Comparison of ENCODE assay signal across 8 mouse cellular contexts in genomic region chr17:8487824-8488223, GRCm38 (mm10). TPM values are rescaled to one million over a fixed set of nuclear protein-coding genes. Genes with fewer than 3 reads are reported as not detected.
DNase-seq lines count a peak whose midpoint lies in the region; ATAC-seq and TF ChIP-seq lines count a peak whose summit lies in the region.
"Had no signal": no experiment of that assay in that cellular context is flagged by ENCODE, and none has a peak within 500 bp of the region (broad histone marks: within the 10 kb centered on the region; RNA-seq: fewer than 3 reads in every experiment).

No protein-coding gene starts in this region.

- H3K9ac ChIP-seq in lung, postnatal 0 days (replicated peaks; ENCODE audit: low read depth) = no peak overlapping the region

- no peaks in the 10 kb centered on the region for H3K27me3 ChIP-seq in lung, postnatal 0 days (replicated peaks; ENCODE audit: insufficient read depth, low read length)

- DNase-seq in urinary bladder, postnatal 14 days (ENCODE audit: low spot score) = peak; percentile 41
- DNase-seq in urinary bladder, postnatal 4 days (ENCODE audit: low spot score in 2 of 2) = no peak
- peak; percentile 78 to 86 for DNase-seq in frontal cortex, postnatal 10 days (ENCODE audit: low spot score in 2 of 2)
- peak; percentile 95 for DNase-seq in layer of hippocampus, adult 11-12 months (ENCODE audit: low spot score)
- DNase-seq in lung, postnatal 0 days (ENCODE audit: low spot score) = peak; percentile 52
- DNase-seq in thymus, postnatal 25 days = no peak

- no peaks in the 10 kb centered on the region for H3K36me3 ChIP-seq in lung, postnatal 0 days (ENCODE audit: insufficient read depth, low read length)

- H3K9me3 ChIP-seq in lung, postnatal 0 days (ENCODE audit: low read length) = no peaks in the 10 kb centered on the region

- TF ChIP-seq EP300 in lung, postnatal 0 days (IDR thresholded peaks at IDR 0.05) = no peak

- H3K27ac ChIP-seq in lung, postnatal 0 days (ENCODE audit: low read length) = no peak overlapping the region

- peak; percentile 78 for ATAC-seq in lung, postnatal 0 days
- no peak for ATAC-seq in monocyte, adult 5-6 weeks (replicated peaks; ENCODE audit: insufficient number of reproducible peaks, low FRiP score, low TSS enrichment, poor library complexity, severe bottlenecking)

- no peaks in the 10 kb centered on the region for H3K4me1 ChIP-seq in lung, postnatal 0 days (ENCODE audit: insufficient read depth, low read depth, low read length)

- no peak for TF ChIP-seq CTCF in lung, postnatal 0 days (IDR thresholded peaks at IDR 0.05)

- no peak overlapping the region for H3K4me2 ChIP-seq in lung, postnatal 0 days (replicated peaks; ENCODE audit: low read depth, low read length)

- 38% methylated on average over 12 of the region's 12 CpGs for WGBS in lung, postnatal 0 days

- no peak overlapping the region for H3K4me3 ChIP-seq in lung, postnatal 0 days (ENCODE audit: low read depth, low read length)

RNA-seq across cellular contexts. Expression of gene Pde10a, which starts 37.3 kb away (rescaled TPM):
- 0.86 and 0.89 TPM in 2 replicates for polyA plus RNA-seq in lung, postnatal 0 days (2015; fragmentation: Nextera tagmentation; extraction: Ambion mirVana)
- total RNA-seq in monocyte, adult 5-6 weeks (2017) = 0.29 TPM in 1 of 3 replicates, not detected in the others
- total RNA-seq: neutrophil, adult 5-6 weeks had no signal

RNA-seq across cellular contexts. Expression of gene T, which starts 53.6 kb away (rescaled TPM):
- not detected in 2 replicates for polyA plus RNA-seq in lung, postnatal 0 days (2015; fragmentation: Nextera tagmentation; extraction: Ambion mirVana)
- not detected in 3 replicates for total RNA-seq in monocyte, adult 5-6 weeks (2017)
- total RNA-seq: neutrophil, adult 5-6 weeks had no signal

Comparison
In these comparisons a context has a peak if more than half of its experiments do, and no peak if none do; other contexts are left out.
1. DNase-seq: peak in urinary bladder, postnatal 14 days (single experiment), frontal cortex, postnatal 10 days (2 of 2), layer of hippocampus, adult 11-12 months (single experiment) and lung, postnatal 0 days (single experiment); none in urinary bladder, postnatal 4 days (0 of 2) and thymus, postnatal 25 days (single experiment).